Mouse (Mus musculus) erythroblast, embryonic 14.5 days (primary cell): ENCODE results near the gene Flt3.

ENCODE experiments used
- GATA1 ChIP-seq: IDR thresholded peaks from 2 replicates; pipeline ENCODE4 v1.6.1; 2012; ENCODE audit warnings: low read length, inconsistent platforms, mixed read lengths
- TAL1 ChIP-seq: IDR thresholded peaks from 3 replicates; pipeline ENCODE4 v1.6.1; 2012; ENCODE audit warnings: low read length, inconsistent platforms, mixed read lengths

DNA sequence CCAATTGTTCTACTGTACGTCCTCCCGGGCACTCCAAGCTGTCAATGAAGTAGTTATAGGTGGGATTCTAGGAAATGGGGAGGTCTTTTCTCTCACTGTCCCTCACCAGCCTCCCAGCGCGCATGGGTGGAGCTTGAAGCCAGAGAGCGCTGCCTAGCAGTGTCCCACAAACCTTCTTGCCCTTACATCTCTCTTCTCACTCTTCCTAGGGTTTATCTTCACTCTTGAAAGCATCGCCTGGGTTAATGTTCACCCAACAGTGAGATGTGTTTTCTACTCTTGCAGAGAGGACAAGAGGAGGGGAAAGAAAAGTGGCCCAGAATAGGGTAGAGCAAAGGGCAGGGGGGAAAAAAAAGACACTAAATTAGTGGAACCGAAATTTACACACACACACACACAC lies 83.0 kb downstream of the Flt3 start:
- TF ChIP-seq TAL1 = no peak
- no peak for TF ChIP-seq GATA1
